Mouse (Mus musculus) liver, embryonic 14.5 days (tissue): Measurements from ENCODE around the gene Dgkh.

ENCODE experiments used
- CTCF ChIP-seq: IDR thresholded peaks from 2 replicates; pipeline ENCODE4 v1.5.1; 2016; ENCODE audit warnings: antibody characterized with exemption, low read depth, control low read depth
- EP300 ChIP-seq: IDR thresholded peaks from 2 replicates; pipeline ENCODE4 v1.6.1; 2016; ENCODE audit warnings: antibody characterized with exemption, low read depth

DNA sequence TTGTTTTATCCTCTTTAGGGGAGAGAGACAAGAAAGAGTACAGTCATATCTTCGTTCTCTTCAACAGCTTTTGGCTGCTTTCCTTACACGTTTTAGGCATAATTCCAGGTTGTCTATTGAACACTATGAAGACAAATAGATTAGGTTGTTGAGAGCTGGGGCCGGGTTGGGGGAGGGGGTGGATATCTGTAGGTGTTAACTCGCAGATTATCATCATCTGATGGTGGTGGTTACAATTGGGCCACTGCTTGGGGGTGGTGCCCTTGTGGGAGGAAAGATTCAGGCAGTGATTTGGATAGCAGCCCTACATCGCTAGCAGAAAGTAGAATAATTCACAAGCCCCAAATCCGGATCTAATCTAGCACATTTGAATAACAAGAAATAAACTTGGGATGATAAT is 195.0 kb downstream of the Dgkh start:
- TF ChIP-seq CTCF (no peak), EP300 (no peak)
